Mouse (Mus musculus): ENCODE measurements at regions not wholly inside any gene's neighbourhood (a gene's known extent, or its start where the extent isn't known, plus 50 kb on each side); places are given as distances from the start of the nearest gene placed in this dataset.

DNA sequence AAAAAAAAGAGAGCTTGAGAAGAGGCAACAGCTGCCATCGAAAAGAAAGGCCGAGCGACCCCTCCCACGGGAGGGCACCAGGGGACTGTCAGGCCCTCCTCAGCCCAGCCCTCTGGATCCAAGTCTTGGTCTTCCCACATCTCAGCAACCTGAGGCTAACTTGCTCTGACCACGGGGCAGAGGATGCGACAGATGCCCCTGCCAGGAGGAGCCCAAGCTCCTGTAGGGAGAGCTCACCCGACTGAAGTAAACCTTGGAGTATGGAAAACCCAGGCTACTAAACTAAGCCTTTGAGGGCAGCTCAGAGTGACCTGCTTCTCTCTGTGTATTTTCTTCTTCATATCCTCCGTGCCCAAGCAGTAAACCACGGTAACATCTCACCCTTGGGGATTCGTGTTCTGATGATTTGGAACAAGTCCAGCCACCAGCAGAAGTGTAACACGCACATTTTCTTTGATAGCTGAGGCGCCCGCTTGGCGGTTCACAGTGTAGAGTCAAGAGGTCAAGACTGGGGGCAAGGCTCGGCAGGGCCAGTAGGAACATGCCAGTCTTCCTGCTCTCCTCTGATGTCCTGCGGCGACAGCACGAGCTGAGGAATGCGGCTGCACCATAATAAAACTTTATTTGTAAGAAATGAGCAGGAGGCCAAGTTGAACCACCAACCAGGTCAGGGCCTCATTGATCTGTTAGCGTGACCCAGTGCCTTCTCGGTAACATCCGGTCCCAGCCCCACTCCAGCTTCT is 59.0 kb upstream of the A530016L24Rik start:
- Histone ChIP-seq H3K27ac (ENCODE audit: low read length) (no peak overlapping the region), H3K4me2 (ENCODE audit: low read depth, low read length) (no peak overlapping the region), H3K9ac (ENCODE audit: low read length) (no peak overlapping the region), H3K4me3 (ENCODE audit: low read length) (no peak overlapping the region), H3K9me3 (replicated peaks; ENCODE audit: control insufficient read depth, low read length) (no peaks in the 10 kb centered on the region), H3K36me3 (ENCODE audit: control insufficient read depth, insufficient read depth) (no peaks in the 10 kb centered on the region), H3K27me3 (ENCODE audit: control insufficient read depth, insufficient read depth, low read length) (no peaks in the 10 kb centered on the region), H3K4me1 (ENCODE audit: control insufficient read depth, insufficient read depth, low read length) (no peaks in the 10 kb centered on the region)
- ATAC-seq (replicated peaks; ENCODE audit: extremely low read depth, insufficient read depth, low FRiP score), result no peak
- 66% methylated on average over 22 of the region's 22 CpGs for WGBS

DNA sequence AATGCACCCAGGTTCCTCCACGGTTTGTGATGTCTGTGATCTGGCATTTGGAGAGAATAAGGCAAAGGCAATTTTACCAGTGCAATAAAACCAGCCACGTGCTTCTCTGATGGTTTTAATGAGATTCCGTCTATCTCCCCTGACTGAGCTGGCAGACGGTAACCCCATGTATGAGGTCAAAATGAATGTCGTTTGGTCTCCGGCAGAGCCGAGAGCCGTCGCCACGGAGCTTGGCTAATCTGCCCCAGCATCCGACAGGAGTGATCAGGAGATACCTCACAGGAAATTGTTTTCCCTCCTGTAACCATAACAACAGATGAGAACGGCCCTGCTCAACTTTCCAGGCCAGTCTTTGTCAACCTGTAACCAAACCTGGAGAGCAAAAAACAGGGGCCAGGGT is 55.9 kb upstream of the A530016L24Rik start:
- Histone ChIP-seq H3K36me3 (ENCODE audit: control insufficient read depth, insufficient read depth) (no peaks in the 10 kb centered on the region), H3K27ac (ENCODE audit: low read length) (no peak overlapping the region), H3K9me3 (replicated peaks; ENCODE audit: control insufficient read depth, low read length) (no peaks in the 10 kb centered on the region), H3K4me1 (ENCODE audit: control insufficient read depth, insufficient read depth, low read length) (no peaks in the 10 kb centered on the region), H3K27me3 (ENCODE audit: control insufficient read depth, insufficient read depth, low read length) (no peaks in the 10 kb centered on the region), H3K9ac (ENCODE audit: low read length) (no peak overlapping the region), H3K4me2 (ENCODE audit: low read depth, low read length) (no peak overlapping the region), H3K4me3 (ENCODE audit: low read length) (no peak overlapping the region)
- ATAC-seq (replicated peaks; ENCODE audit: extremely low read depth, insufficient read depth, low FRiP score), result no peak
- 51% methylated on average over 12 of the region's 12 CpGs for WGBS

GRCm38 (mm10) chr12:112434673-112435294 is 54.5 kb upstream of the A530016L24Rik start:
- Histone ChIP-seq H3K4me3 (ENCODE audit: low read length) (no peak overlapping the region), H3K27me3 (ENCODE audit: control insufficient read depth, insufficient read depth, low read length) (no peaks in the 10 kb centered on the region), H3K27ac (ENCODE audit: low read length) (no peak overlapping the region), H3K9ac (ENCODE audit: low read length) (no peak overlapping the region), H3K9me3 (replicated peaks; ENCODE audit: control insufficient read depth, low read length) (no peaks in the 10 kb centered on the region), H3K36me3 (ENCODE audit: control insufficient read depth, insufficient read depth) (no peaks in the 10 kb centered on the region), H3K4me2 (ENCODE audit: low read depth, low read length) (no peak overlapping the region), H3K4me1 (ENCODE audit: control insufficient read depth, insufficient read depth, low read length) (no peaks in the 10 kb centered on the region)
- WGBS, result 65% methylated on average over 3 of the region's 3 CpGs
- ATAC-seq (replicated peaks; ENCODE audit: extremely low read depth, insufficient read depth, low FRiP score), result no peak

DNA sequence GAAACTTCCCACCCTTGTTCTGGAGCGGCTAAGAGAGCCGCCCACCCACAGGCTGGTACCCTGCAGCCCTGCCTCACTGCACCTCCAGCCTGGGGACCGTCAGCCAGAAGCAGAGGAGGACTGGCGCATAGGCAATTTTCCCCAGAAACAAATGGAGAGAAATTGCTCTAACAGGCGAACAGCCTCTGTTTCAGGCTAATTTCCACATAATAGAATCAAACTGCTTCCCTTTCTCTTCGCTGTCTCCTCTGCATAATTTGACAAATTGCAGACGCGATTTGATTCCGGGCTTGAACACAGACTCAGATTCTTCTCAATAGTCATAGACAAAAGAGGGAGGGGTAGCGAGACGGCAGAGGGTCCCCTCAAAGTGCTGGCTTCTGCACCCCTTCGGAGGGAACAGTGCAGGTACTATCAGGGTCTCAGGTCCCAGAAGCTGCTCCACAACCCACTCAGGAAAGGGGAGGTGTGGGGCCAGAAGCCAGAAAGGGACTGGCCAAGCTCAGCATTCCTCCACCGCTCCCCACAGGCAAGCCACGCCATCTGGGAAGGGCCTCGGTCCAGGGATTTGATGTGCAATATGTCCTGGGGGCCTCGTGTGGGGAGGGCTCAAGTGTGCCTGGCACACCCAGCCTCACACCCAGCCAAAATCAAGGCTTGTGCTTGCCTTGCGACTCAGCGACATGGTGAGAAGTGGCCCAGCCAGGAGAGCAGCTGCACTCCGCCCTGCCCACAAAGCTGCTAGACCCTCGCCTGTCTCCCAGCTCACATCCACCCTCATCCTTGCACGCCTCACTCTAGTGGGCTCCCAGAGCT is 53.7 kb upstream of the A530016L24Rik start:
- H3K4me2 ChIP-seq (ENCODE audit: low read depth, low read length), result no peak overlapping the region
- no peak for ATAC-seq (replicated peaks; ENCODE audit: extremely low read depth, insufficient read depth, low FRiP score)
- H3K36me3 ChIP-seq (ENCODE audit: control insufficient read depth, insufficient read depth), result no peaks in the 10 kb centered on the region

GRCm38 (mm10) chr12:112437046-112437445 is 52.2 kb upstream of the A530016L24Rik start:
- Histone ChIP-seq H3K9me3 (replicated peaks; ENCODE audit: control insufficient read depth, low read length) (no peaks in the 10 kb centered on the region), H3K9ac (ENCODE audit: low read length) (no peak overlapping the region), H3K4me2 (ENCODE audit: low read depth, low read length) (no peak overlapping the region), H3K27ac (ENCODE audit: low read length) (no peak overlapping the region), H3K4me3 (ENCODE audit: low read length) (no peak overlapping the region), H3K4me1 (ENCODE audit: control insufficient read depth, insufficient read depth, low read length) (no peaks in the 10 kb centered on the region), H3K36me3 (ENCODE audit: control insufficient read depth, insufficient read depth) (no peaks in the 10 kb centered on the region), H3K27me3 (ENCODE audit: control insufficient read depth, insufficient read depth, low read length) (no peaks in the 10 kb centered on the region; the same call in 1 of the 2 replicates)
- no peak for ATAC-seq (replicated peaks; ENCODE audit: extremely low read depth, insufficient read depth, low FRiP score)
- 52% methylated on average over 3 of the region's 3 CpGs for WGBS

More for the DNA sequence above, 53.7 kb upstream of the A530016L24Rik start:
- H3K9ac ChIP-seq (ENCODE audit: low read length), result no peak overlapping the region
- H3K27me3 ChIP-seq (ENCODE audit: control insufficient read depth, insufficient read depth, low read length), result no peaks in the 10 kb centered on the region; the same call in 1 of the 2 replicates
- H3K27ac ChIP-seq (ENCODE audit: low read length), result no peak overlapping the region
- H3K4me1 ChIP-seq (ENCODE audit: control insufficient read depth, insufficient read depth, low read length), result no peaks in the 10 kb centered on the region
- 65% methylated on average over 21 of the region's 21 CpGs for WGBS
- H3K9me3 ChIP-seq (replicated peaks; ENCODE audit: control insufficient read depth, low read length), result no peaks in the 10 kb centered on the region
- H3K4me3 ChIP-seq (ENCODE audit: low read length), result no peak overlapping the region

DNA sequence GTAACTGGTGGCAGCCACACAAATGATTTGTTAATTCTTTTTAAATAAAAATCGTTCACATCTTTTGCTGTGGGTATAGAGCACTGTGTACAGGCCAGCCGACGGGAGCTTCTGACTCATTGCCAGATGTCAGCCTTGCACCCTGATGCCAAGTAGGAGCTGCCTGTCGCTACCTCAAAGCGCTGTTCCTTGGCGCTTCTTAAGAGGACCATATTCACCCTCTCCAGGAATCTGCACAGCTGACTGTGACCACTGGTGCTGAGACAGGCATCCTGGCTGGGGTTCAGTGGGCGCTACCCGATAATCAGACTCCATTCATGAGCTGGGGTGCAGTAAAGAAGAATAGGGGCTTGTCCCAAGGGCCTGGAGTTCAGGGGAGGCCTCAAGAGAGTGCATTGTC is 51.0 kb upstream of the A530016L24Rik start:
- Histone ChIP-seq H3K27me3 (ENCODE audit: control insufficient read depth, insufficient read depth, low read length) (no peaks in the 10 kb centered on the region; the same call in 1 of the 2 replicates), H3K9me3 (replicated peaks; ENCODE audit: control insufficient read depth, low read length) (no peaks in the 10 kb centered on the region), H3K36me3 (ENCODE audit: control insufficient read depth, insufficient read depth) (no peaks in the 10 kb centered on the region), H3K4me3 (ENCODE audit: low read length) (no peak overlapping the region), H3K4me1 (ENCODE audit: control insufficient read depth, insufficient read depth, low read length) (no peaks in the 10 kb centered on the region), H3K27ac (ENCODE audit: low read length) (no peak overlapping the region), H3K9ac (ENCODE audit: low read length) (no peak overlapping the region), H3K4me2 (ENCODE audit: low read depth, low read length) (no peak overlapping the region)
- no peak for ATAC-seq (replicated peaks; ENCODE audit: extremely low read depth, insufficient read depth, low FRiP score)
- 76% methylated on average over 8 of the region's 8 CpGs for WGBS

All from heart, embryonic 16.5 days (tissue).